Mouse (Mus musculus) CD8-positive naive resting alpha-beta T cell, adult 2 months (primary cell): ENCODE results near the gene Galntl6.

Experiments used
- DNase-seq, 2 experiments: peaks; one replicate each; pipeline ENCODE4 v3.0.0; 2022; ENCODE audit warnings: low read depth in 2 of 2, low spot score in 2 of 2

Gene Galntl6

GRCm38 (mm10) chr8:58290080-58290479 lies 622.4 kb downstream of the Galntl6 start:
- DNase-seq: no peak

- DNase-seq: no peak
These were observed 647.0 kb downstream of the Galntl6 start for GRCm38 (mm10) chr8:58265485-58265884.

GRCm38 (mm10) chr8:58258577-58259315 lies 653.7 kb downstream of the Galntl6 start:
- no peak for DNase-seq

GRCm38 (mm10) chr8:58253620-58254019 lies 658.8 kb downstream of the Galntl6 start:
- DNase-seq: no peak

GRCm38 (mm10) chr8:58244830-58245229 lies 667.6 kb downstream of the Galntl6 start:
- no peak for DNase-seq

GRCm38 (mm10) chr8:58234220-58234619 lies 678.2 kb downstream of the Galntl6 start:
- no peak for DNase-seq

- DNase-seq: no peak
These were observed 683.7 kb downstream of the Galntl6 start for GRCm38 (mm10) chr8:58228725-58229124.

GRCm38 (mm10) chr8:58217885-58218284 lies 694.6 kb downstream of the Galntl6 start:
- no peak for DNase-seq

- no peak for DNase-seq
These were observed 722.7 kb downstream of the Galntl6 start for GRCm38 (mm10) chr8:58189694-58190093.

GRCm38 (mm10) chr8:58146961-58147360 lies 765.5 kb downstream of the Galntl6 start:
- DNase-seq: no peak

- DNase-seq: no peak
These were observed 825.7 kb downstream of the Galntl6 start for GRCm38 (mm10) chr8:58086733-58087132.

- no peak for DNase-seq
These were observed 827.5 kb downstream of the Galntl6 start for GRCm38 (mm10) chr8:58084931-58085330.

GRCm38 (mm10) chr8:58081715-58082114 lies 830.7 kb downstream of the Galntl6 start:
- no peak for DNase-seq

GRCm38 (mm10) chr8:58074611-58075010 lies 837.8 kb downstream of the Galntl6 start:
- no peak for DNase-seq

GRCm38 (mm10) chr8:58073733-58074132 lies 838.7 kb downstream of the Galntl6 start:
- no peak for DNase-seq

- no peak for DNase-seq
These were observed 880.2 kb downstream of the Galntl6 start for GRCm38 (mm10) chr8:58032271-58032670.

GRCm38 (mm10) chr8:58025558-58025957 lies 886.9 kb downstream of the Galntl6 start:
- no peak for DNase-seq

GRCm38 (mm10) chr8:58025094-58025493 lies 887.3 kb downstream of the Galntl6 start:
- no peak for DNase-seq

GRCm38 (mm10) chr8:58023426-58024176 lies 888.8 kb downstream of the Galntl6 start:
- no peak for DNase-seq

GRCm38 (mm10) chr8:57989428-57990171 lies 922.8 kb downstream of the Galntl6 start:
- DNase-seq: no peak

GRCm38 (mm10) chr8:57977372-57977771 lies 935.1 kb downstream of the Galntl6 start:
- no peak for DNase-seq

GRCm38 (mm10) chr8:57974093-57974492 lies 938.3 kb downstream of the Galntl6 start:
- no peak for DNase-seq
